Mouse (Mus musculus) ovary, postnatal 36 days (tissue): Measurements from ENCODE around the gene Mef2c.

Experiments used
- DNase-seq: peaks from one replicate; pipeline ENCODE4 v3.0.0; 2022; ENCODE audit warnings: low spot score, mixed read lengths

The Mef2c gene

GRCm38 (mm10) chr13:83524159-83524901, 20.5 kb downstream of the Mef2c start:
- peak; percentile 76 for DNase-seq

GRCm38 (mm10) chr13:83524902-83525715, 21.3 kb downstream of the Mef2c start:
- no peak for DNase-seq

- DNase-seq, result no peak
Measured at GRCm38 (mm10) chr13:83525716-83526005, 21.8 kb downstream of the Mef2c start.

- DNase-seq, result no peak
Measured at GRCm38 (mm10) chr13:83526066-83526465, 22.2 kb downstream of the Mef2c start.

- DNase-seq, result no peak
Measured at GRCm38 (mm10) chr13:83527921-83528320, 24.1 kb downstream of the Mef2c start.

- no peak for DNase-seq
Measured at GRCm38 (mm10) chr13:83529729-83530314, 26.0 kb downstream of the Mef2c start.

GRCm38 (mm10) chr13:83530889-83531288, 27.1 kb downstream of the Mef2c start:
- DNase-seq, result no peak

GRCm38 (mm10) chr13:83531968-83532591, 28.2 kb downstream of the Mef2c start:
- peak; percentile 33 for DNase-seq

GRCm38 (mm10) chr13:83536361-83536760, 32.5 kb downstream of the Mef2c start:
- no peak for DNase-seq

- DNase-seq, result no peak
Measured at GRCm38 (mm10) chr13:83537163-83537562, 33.3 kb downstream of the Mef2c start.

GRCm38 (mm10) chr13:83539921-83540320, 36.1 kb downstream of the Mef2c start:
- DNase-seq, result no peak

GRCm38 (mm10) chr13:83542666-83543065, 38.8 kb downstream of the Mef2c start:
- no peak for DNase-seq

GRCm38 (mm10) chr13:83544707-83545106, 40.9 kb downstream of the Mef2c start:
- DNase-seq, result no peak

GRCm38 (mm10) chr13:83546876-83547275, 43.0 kb downstream of the Mef2c start:
- DNase-seq, result no peak

- no peak for DNase-seq
Measured at GRCm38 (mm10) chr13:83551259-83551658, 47.4 kb downstream of the Mef2c start.

GRCm38 (mm10) chr13:83552051-83552450, 48.2 kb downstream of the Mef2c start:
- DNase-seq, result no peak

- no peak for DNase-seq
Measured at GRCm38 (mm10) chr13:83563261-83563660, 59.4 kb downstream of the Mef2c start.

- no peak for DNase-seq
Measured at GRCm38 (mm10) chr13:83565732-83566131, 61.9 kb downstream of the Mef2c start.

GRCm38 (mm10) chr13:83566180-83566579, 62.3 kb downstream of the Mef2c start:
- no peak for DNase-seq

GRCm38 (mm10) chr13:83566834-83567534, 63.1 kb downstream of the Mef2c start:
- no peak for DNase-seq

GRCm38 (mm10) chr13:83567681-83568080, 63.8 kb downstream of the Mef2c start:
- DNase-seq, result no peak

GRCm38 (mm10) chr13:83568759-83569256, 65.0 kb downstream of the Mef2c start:
- no peak for DNase-seq
